In genomic region chr13:105104385-105104784, GRCm38 (mm10) we compare ENCODE assay signal across 21 mouse cellular contexts. TPM values are rescaled to one million over a fixed set of nuclear protein-coding genes. Genes with fewer than 3 reads are reported as not detected.
"Had no signal": no experiment of that assay in that cellular context is flagged by ENCODE, and none has a peak within 500 bp of the region (broad histone marks: within the 10 kb centered on the region; RNA-seq: fewer than 3 reads in every experiment).

No protein-coding gene starts in this region.

- H3K9me3 ChIP-seq: lung, embryonic 15.5 days; megakaryocyte, embryonic 14.5 days; midbrain, embryonic 13.5 days; midbrain, embryonic 15.5 days; neural tube, embryonic 12.5 days; stomach, embryonic 15.5 days had no signal

- H3K27me3 ChIP-seq: lung, embryonic 15.5 days; megakaryocyte, embryonic 14.5 days; midbrain, embryonic 13.5 days; midbrain, embryonic 15.5 days; neural tube, embryonic 12.5 days; stomach, embryonic 15.5 days had no signal

- H3K27ac ChIP-seq: lung, embryonic 15.5 days; macrophage; midbrain, embryonic 13.5 days; midbrain, embryonic 15.5 days; neural tube, embryonic 12.5 days; stomach, embryonic 15.5 days; stomach, postnatal 0 days had no signal

- H3K36me3 ChIP-seq: lung, embryonic 15.5 days; midbrain, embryonic 13.5 days; midbrain, embryonic 15.5 days; neural tube, embryonic 12.5 days; stomach, embryonic 15.5 days had no signal

- H3K4me2 ChIP-seq: lung, embryonic 15.5 days; midbrain, embryonic 11.5 days; midbrain, embryonic 13.5 days; midbrain, embryonic 15.5 days; neural tube, embryonic 12.5 days; stomach, embryonic 15.5 days had no signal

- DNase-seq: lung, adult 2 months; lung, postnatal 14 days; lung, postnatal 36 days; right cerebral cortex, postnatal 14 days; thymus, adult 2 months; thymus, postnatal 25 days; thymus, postnatal 4 days had no signal

- H3K9ac ChIP-seq: lung, embryonic 15.5 days; midbrain, embryonic 13.5 days; midbrain, embryonic 15.5 days; neural tube, embryonic 12.5 days; stomach, embryonic 15.5 days had no signal

- ATAC-seq: lung, postnatal 0 days; midbrain, embryonic 13.5 days; midbrain, embryonic 15.5 days had no signal

- H3K4me1 ChIP-seq: lung, embryonic 15.5 days; midbrain, embryonic 13.5 days; midbrain, embryonic 15.5 days; neural tube, embryonic 12.5 days; stomach, embryonic 15.5 days had no signal

- H3K4me3 ChIP-seq: lung, embryonic 15.5 days; megakaryocyte, embryonic 14.5 days; midbrain, embryonic 13.5 days; midbrain, embryonic 15.5 days; neural tube, embryonic 12.5 days; stomach, embryonic 15.5 days had no signal

RNA-seq across cellular contexts. Expression of gene 4933425L06Rik, which starts 22.5 kb away (rescaled TPM):
- polyA plus RNA-seq: lung, adult 2 months; lung, embryonic 15.5 days; lung, postnatal 0 days; macrophage; midbrain, embryonic 11.5 days; midbrain, embryonic 13.5 days; midbrain, embryonic 15.5 days; midbrain, postnatal 0 days; neural tube, embryonic 12.5 days; neural tube, embryonic 14.5 days; spleen, adult 2 months; stomach, embryonic 15.5 days; stomach, postnatal 0 days; thymus, adult 2 months; urinary bladder, adult 2 months had no signal
